Mouse (Mus musculus): Measurements from ENCODE around the gene Trhr2. TPM values are rescaled to one million over a fixed set of nuclear protein-coding genes. Genes with fewer than 3 reads are reported as not detected.
A peak's percentile ranks its signal among the peaks of the same experiment; 100 is the strongest.
"Not testable (repeated sequence)": the region's sequence is repeated elsewhere in the genome, so short reads cannot be mapped to it uniquely, and the experiment has no call there.

Trhr2 gene
- polyA plus RNA-seq, 1 experiment from 2014 or later: 0.32 TPM

- 57% methylated on average over 8 of the region's 8 CpGs for WGBS
- H3K4me2 ChIP-seq (replicated peaks): no peak overlapping the region
- peaks cover 5% of the 10 kb centered on the region; the same call in 1 of the 2 replicates for H3K36me3 ChIP-seq
- no peaks in the 10 kb centered on the region for H3K9me3 ChIP-seq
- H3K4me1 ChIP-seq: peaks cover 10% of the 10 kb centered on the region; the same call in 1 of the 2 replicates
- no peak overlapping the region for H3K9ac ChIP-seq
- no peak for ATAC-seq (ENCODE audit: insufficient number of reproducible peaks, insufficient read depth, low FRiP score, low TSS enrichment)
- no peak overlapping the region for H3K4me3 ChIP-seq
- 0 out of 2 replicates have a peak overlapping the region, but pooled peaks have one; percentile 1 for H3K27ac ChIP-seq
- H3K27me3 ChIP-seq: peaks cover 23% of the 10 kb centered on the region
Observed at GRCm38 (mm10) chr8:122329072-122329471, 31.5 kb downstream of the Trhr2 start.

- Histone ChIP-seq H3K4me1 (peaks cover 10% of the 10 kb centered on the region; the same call in 1 of the 2 replicates), H3K9ac (peak overlapping the region; percentile 34), H3K4me2 (replicated peaks) (0 out of 2 replicates have a peak overlapping the region, but pooled peaks have one; percentile 5), H3K4me3 (no peak overlapping the region), H3K27me3 (peaks cover 19% of the 10 kb centered on the region; the same call in 1 of the 2 replicates), H3K9me3 (no peaks in the 10 kb centered on the region), H3K27ac (no peak overlapping the region), H3K36me3 (no peaks in the 10 kb centered on the region)
- 24% methylated on average over 14 of the region's 14 CpGs for WGBS
- no peak for ATAC-seq (ENCODE audit: insufficient number of reproducible peaks, insufficient read depth, low FRiP score, low TSS enrichment)
Observed at GRCm38 (mm10) chr8:122326114-122326542, 34.4 kb downstream of the Trhr2 start.

GRCm38 (mm10) chr8:122325196-122325595 lies 35.4 kb downstream of the Trhr2 start:
- 75% methylated on average over 2 of the region's 2 CpGs for WGBS
- Histone ChIP-seq H3K27ac (no peak overlapping the region), H3K27me3 (peaks cover 19% of the 10 kb centered on the region; the same call in 1 of the 2 replicates), H3K9me3 (no peaks in the 10 kb centered on the region), H3K36me3 (no peaks in the 10 kb centered on the region), H3K4me3 (no peak overlapping the region), H3K4me1 (peaks cover 10% of the 10 kb centered on the region; the same call in 1 of the 2 replicates), H3K9ac (no peak overlapping the region), H3K4me2 (replicated peaks) (no peak overlapping the region)
- no peak for ATAC-seq (ENCODE audit: insufficient number of reproducible peaks, insufficient read depth, low FRiP score, low TSS enrichment)

- not testable (repeated sequence) for H3K4me2 ChIP-seq (replicated peaks); H3K9me3 ChIP-seq; H3K4me3 ChIP-seq; H3K36me3 ChIP-seq; H3K9ac ChIP-seq; H3K27ac ChIP-seq; ATAC-seq (ENCODE audit: insufficient number of reproducible peaks, insufficient read depth, low FRiP score, low TSS enrichment); H3K4me1 ChIP-seq
- 11% methylated on average over 13 of the region's 13 CpGs for WGBS
- peaks cover 19% of the 10 kb centered on the region; the same call in 1 of the 2 replicates for H3K27me3 ChIP-seq
Observed at GRCm38 (mm10) chr8:122323951-122324402, 36.6 kb downstream of the Trhr2 start.

GRCm38 (mm10) chr8:122322792-122323191 lies 37.8 kb downstream of the Trhr2 start:
- H3K27ac ChIP-seq: no peak overlapping the region
- ATAC-seq (ENCODE audit: insufficient number of reproducible peaks, insufficient read depth, low FRiP score, low TSS enrichment): no peak
- H3K36me3 ChIP-seq: no peaks in the 10 kb centered on the region
- no peak overlapping the region for H3K9ac ChIP-seq
- no peaks in the 10 kb centered on the region for H3K9me3 ChIP-seq
- whole genome bisulfite sequencing: 61% methylated on average over 11 of the region's 11 CpGs
- H3K4me2 ChIP-seq (replicated peaks): no peak overlapping the region
- H3K4me1 ChIP-seq: peaks cover 12% of the 10 kb centered on the region; the same call in 1 of the 2 replicates
- H3K4me3 ChIP-seq: no peak overlapping the region
- peaks cover 19% of the 10 kb centered on the region; the same call in 1 of the 2 replicates for H3K27me3 ChIP-seq

- no peak overlapping the region for H3K4me3 ChIP-seq
Observed at GRCm38 (mm10) chr8:122322126-122322525, 38.4 kb downstream of the Trhr2 start.

GRCm38 (mm10) chr8:122321455-122321921 lies 39.1 kb downstream of the Trhr2 start:
- whole genome bisulfite sequencing: 68% methylated on average over 10 of the region's 10 CpGs
- H3K4me1 ChIP-seq: peaks cover 12% of the 10 kb centered on the region; the same call in 1 of the 2 replicates
- H3K27me3 ChIP-seq: peaks cover 14% of the 10 kb centered on the region; the same call in 1 of the 2 replicates
- H3K4me2 ChIP-seq (replicated peaks): no peak overlapping the region
- no peak overlapping the region for H3K4me3 ChIP-seq
- ATAC-seq (ENCODE audit: insufficient number of reproducible peaks, insufficient read depth, low FRiP score, low TSS enrichment): no peak
- no peaks in the 10 kb centered on the region for H3K9me3 ChIP-seq
- no peaks in the 10 kb centered on the region for H3K36me3 ChIP-seq
- H3K27ac ChIP-seq: no peak overlapping the region
- H3K9ac ChIP-seq: no peak overlapping the region

More at GRCm38 (mm10) chr8:122322126-122322525, 38.4 kb downstream of the Trhr2 start:
- no peaks in the 10 kb centered on the region for H3K36me3 ChIP-seq
- H3K27me3 ChIP-seq: peaks cover 19% of the 10 kb centered on the region; the same call in 1 of the 2 replicates
- ATAC-seq (ENCODE audit: insufficient number of reproducible peaks, insufficient read depth, low FRiP score, low TSS enrichment): no peak
- H3K9me3 ChIP-seq: no peaks in the 10 kb centered on the region
- H3K9ac ChIP-seq: no peak overlapping the region
- no peak overlapping the region for H3K27ac ChIP-seq
- WGBS: 93% methylated on average over 7 of the region's 7 CpGs
- peaks cover 12% of the 10 kb centered on the region; the same call in 1 of the 2 replicates for H3K4me1 ChIP-seq
- H3K4me2 ChIP-seq (replicated peaks): no peak overlapping the region

- Histone ChIP-seq H3K9ac (no peak overlapping the region), H3K4me2 (replicated peaks) (no peak overlapping the region), H3K36me3 (no peaks in the 10 kb centered on the region), H3K27ac (no peak overlapping the region), H3K4me3 (no peak overlapping the region), H3K4me1 (peaks cover 6% of the 10 kb centered on the region; the same call in 1 of the 2 replicates), H3K9me3 (no peaks in the 10 kb centered on the region), H3K27me3 (peaks cover 6% of the 10 kb centered on the region; the same call in 1 of the 2 replicates)
- no peak for ATAC-seq (ENCODE audit: insufficient number of reproducible peaks, insufficient read depth, low FRiP score, low TSS enrichment)
- 19% methylated on average over 3 of the region's 3 CpGs for WGBS
Observed at GRCm38 (mm10) chr8:122320541-122320940, 40.0 kb downstream of the Trhr2 start.

- H3K27ac ChIP-seq: no peak overlapping the region
- H3K4me1 ChIP-seq: 0 out of 2 replicates have a peak, but pooled peaks cover 6% of the 10 kb centered on the region
Observed at GRCm38 (mm10) chr8:122319708-122320075, 40.9 kb downstream of the Trhr2 start.

GRCm38 (mm10) chr8:122319045-122319707 lies 41.4 kb downstream of the Trhr2 start:
- H3K27me3 ChIP-seq: no peaks in the 10 kb centered on the region
- no peaks in the 10 kb centered on the region for H3K9me3 ChIP-seq
- H3K4me1 ChIP-seq: 0 out of 2 replicates have a peak, but pooled peaks cover 6% of the 10 kb centered on the region
- no peak overlapping the region for H3K4me3 ChIP-seq
- no peak overlapping the region for H3K9ac ChIP-seq
- H3K4me2 ChIP-seq (replicated peaks): no peak overlapping the region
- ATAC-seq (ENCODE audit: insufficient number of reproducible peaks, insufficient read depth, low FRiP score, low TSS enrichment): no peak
- no peak overlapping the region for H3K27ac ChIP-seq
- H3K36me3 ChIP-seq: no peaks in the 10 kb centered on the region
- 63% methylated on average over 11 of the region's 11 CpGs for WGBS

More at GRCm38 (mm10) chr8:122319708-122320075, 40.9 kb downstream of the Trhr2 start:
- Histone ChIP-seq H3K9ac (no peak overlapping the region), H3K4me2 (replicated peaks) (no peak overlapping the region), H3K27me3 (no peaks in the 10 kb centered on the region), H3K36me3 (no peaks in the 10 kb centered on the region), H3K9me3 (no peaks in the 10 kb centered on the region), H3K4me3 (no peak overlapping the region)
- 74% methylated on average over 7 of the region's 7 CpGs for WGBS
- ATAC-seq (ENCODE audit: insufficient number of reproducible peaks, insufficient read depth, low FRiP score, low TSS enrichment): no peak

GRCm38 (mm10) chr8:122317918-122318475 lies 42.5 kb downstream of the Trhr2 start:
- no peak overlapping the region for H3K4me2 ChIP-seq (replicated peaks)
- H3K4me1 ChIP-seq: 0 out of 2 replicates have a peak, but pooled peaks cover 6% of the 10 kb centered on the region
- no peak overlapping the region for H3K27ac ChIP-seq
- 45% methylated on average over 8 of the region's 8 CpGs for WGBS
- no peak overlapping the region for H3K4me3 ChIP-seq
- H3K27me3 ChIP-seq: no peaks in the 10 kb centered on the region
- H3K9ac ChIP-seq: no peak overlapping the region
- no peak for ATAC-seq (ENCODE audit: insufficient number of reproducible peaks, insufficient read depth, low FRiP score, low TSS enrichment)
- no peaks in the 10 kb centered on the region for H3K36me3 ChIP-seq
- no peaks in the 10 kb centered on the region for H3K9me3 ChIP-seq
